In genomic region chr11:88989530-88989929, GRCm38 (mm10) we compare ENCODE assay signal across 11 mouse cellular contexts. TPM values are rescaled to one million over a fixed set of nuclear protein-coding genes. Genes with fewer than 3 reads are reported as not detected.
DNase-seq lines count a peak whose midpoint lies in the region; ATAC-seq and TF ChIP-seq lines count a peak whose summit lies in the region.
"Had no signal": no experiment of that assay in that cellular context is flagged by ENCODE, and none has a peak within 500 bp of the region (broad histone marks: within the 10 kb centered on the region; RNA-seq: fewer than 3 reads in every experiment).

No protein-coding gene starts in this region.

- no peak overlapping the region for H3K9ac ChIP-seq in forebrain, embryonic 16.5 days (replicated peaks; ENCODE audit: low read depth, low read length)
- no peak overlapping the region for H3K9ac ChIP-seq in liver, embryonic 14.5 days (replicated peaks)
- H3K9ac ChIP-seq in stomach, postnatal 0 days (ENCODE audit: low read length), result no peak overlapping the region
- H3K9ac ChIP-seq: heart, embryonic 15.5 days had no signal

- no peak for DNase-seq in forebrain, embryonic 10.5 days (ENCODE audit: extremely low spot score, low spot score)
- peak; percentile 9 for DNase-seq in thymus, postnatal 25 days
- DNase-seq in thymus, postnatal 4 days, result no peak
- DNase-seq in liver, embryonic 14.5 days (ENCODE audit: low read depth in 3 of 3, low spot score in 3 of 3), result peak in 2 of 3 experiments; percentile 43 to 60
- DNase-seq in stomach, postnatal 0 days (ENCODE audit: low spot score), result no peak
- no peak for DNase-seq in layer of hippocampus, postnatal 25 days (ENCODE audit: extremely low spot score in 1 of 2, low spot score in 1 of 2)
- no peak for DNase-seq in gastrocnemius, adult 18-20 months (ENCODE audit: low spot score)

- no peaks in the 10 kb centered on the region for H3K4me1 ChIP-seq in forebrain, embryonic 16.5 days (replicated peaks; ENCODE audit: control insufficient read depth, insufficient read depth, low read length)
- H3K4me1 ChIP-seq in forebrain, embryonic 10.5 days, result 0 out of 2 replicates have a peak, but pooled peaks cover 5% of the 10 kb centered on the region
- H3K4me1 ChIP-seq in liver, embryonic 14.5 days (replicated peaks; ENCODE audit: control insufficient read depth in 2 of 2, insufficient read depth in 2 of 2, low read length in 1 of 2), result 0 out of 4 replicates have a peak, but pooled peaks cover 0 to 3% of the 10 kb centered on the region in 2 experiments
- no peaks in the 10 kb centered on the region for H3K4me1 ChIP-seq in stomach, postnatal 0 days (replicated peaks; ENCODE audit: control insufficient read depth, insufficient read depth)
- H3K4me1 ChIP-seq: heart, embryonic 15.5 days had no signal

- TF ChIP-seq EP300 in liver, embryonic 14.5 days (IDR thresholded peaks at IDR 0.05; ENCODE audit: low read depth), result no peak
- no peak for TF ChIP-seq EP300 in stomach, postnatal 0 days (optimal IDR thresholded peaks at IDR 0.05)

- peaks cover 17% of the 10 kb centered on the region for H3K36me3 ChIP-seq in forebrain, embryonic 16.5 days (ENCODE audit: control insufficient read depth, insufficient read depth)
- peaks cover 69% of the 10 kb centered on the region for H3K36me3 ChIP-seq in forebrain, embryonic 10.5 days (replicated peaks)
- no peaks in the 10 kb centered on the region for H3K36me3 ChIP-seq in liver, embryonic 14.5 days (replicated peaks; ENCODE audit: control insufficient read depth, insufficient read depth, low read depth)
- 0 out of 2 replicates have a peak, but pooled peaks cover 9% of the 10 kb centered on the region for H3K36me3 ChIP-seq in stomach, postnatal 0 days (ENCODE audit: control insufficient read depth, insufficient read depth, low read length)

- H3K4me3 ChIP-seq in forebrain, embryonic 16.5 days (replicated peaks; ENCODE audit: low read length), result no peak overlapping the region
- H3K4me3 ChIP-seq in forebrain, embryonic 10.5 days, result no peak overlapping the region
- H3K4me3 ChIP-seq in liver, embryonic 14.5 days (ENCODE audit: insufficient read depth in 1 of 2, low read depth in 2 of 2, low read length in 2 of 2), result no peak overlapping the region
- no peak overlapping the region for H3K4me3 ChIP-seq in stomach, postnatal 0 days (ENCODE audit: low read depth, low read length)
- H3K4me3 ChIP-seq: heart, embryonic 15.5 days had no signal

- H3K27ac ChIP-seq in forebrain, embryonic 16.5 days (ENCODE audit: low read length), result no peak overlapping the region
- no peak overlapping the region for H3K27ac ChIP-seq in forebrain, embryonic 10.5 days
- H3K27ac ChIP-seq in liver, embryonic 14.5 days, result no peak overlapping the region
- no peak overlapping the region for H3K27ac ChIP-seq in stomach, postnatal 0 days (replicated peaks)
- H3K27ac ChIP-seq: heart, embryonic 15.5 days had no signal

- peak; percentile 36; the same call in 1 of the 2 replicates for ATAC-seq in forebrain, embryonic 16.5 days
- peak; percentile 84 for ATAC-seq in liver, embryonic 14.5 days (ENCODE audit: insufficient read depth)
- ATAC-seq in stomach, postnatal 0 days (ENCODE audit: low FRiP score, low TSS enrichment), result peak; percentile 80

- WGBS in forebrain, embryonic 16.5 days, result 73% methylated on average over 5 of the region's 5 CpGs
- WGBS in forebrain, embryonic 10.5 days, result 70% methylated on average over 5 of the region's 5 CpGs
- 26% methylated on average over 5 of the region's 5 CpGs for WGBS in liver, embryonic 14.5 days (ENCODE audit: insufficient replicate concordance)
- 63% methylated on average over 5 of the region's 5 CpGs for WGBS in stomach, postnatal 0 days

- no peak overlapping the region for H3K4me2 ChIP-seq in forebrain, embryonic 16.5 days (ENCODE audit: low read length)
- no peak overlapping the region for H3K4me2 ChIP-seq in liver, embryonic 14.5 days (ENCODE audit: low read depth)
- H3K4me2 ChIP-seq in stomach, postnatal 0 days (replicated peaks; ENCODE audit: low read depth), result no peak overlapping the region
- H3K4me2 ChIP-seq: heart, embryonic 15.5 days had no signal

- TF ChIP-seq CTCF in liver, embryonic 14.5 days (IDR thresholded peaks at IDR 0.05; ENCODE audit: low read depth), result peak; percentile 71
- TF ChIP-seq CTCF in stomach, postnatal 0 days (IDR thresholded peaks at IDR 0.05; ENCODE audit: low read depth), result peak; percentile 74

- no peaks in the 10 kb centered on the region for H3K9me3 ChIP-seq in forebrain, embryonic 16.5 days (ENCODE audit: control insufficient read depth, low read length)
- H3K9me3 ChIP-seq in forebrain, embryonic 10.5 days, result no peaks in the 10 kb centered on the region
- H3K9me3 ChIP-seq in liver, embryonic 14.5 days (ENCODE audit: control insufficient read depth, low read length), result no peaks in the 10 kb centered on the region
- no peaks in the 10 kb centered on the region for H3K9me3 ChIP-seq in stomach, postnatal 0 days (ENCODE audit: control insufficient read depth, low read length)
- H3K9me3 ChIP-seq: heart, embryonic 15.5 days had no signal

- no peaks in the 10 kb centered on the region for H3K27me3 ChIP-seq in forebrain, embryonic 16.5 days (replicated peaks; ENCODE audit: control insufficient read depth, insufficient read depth, low read length)
- H3K27me3 ChIP-seq in forebrain, embryonic 10.5 days (ENCODE audit: poor library complexity, severe bottlenecking), result no peaks in the 10 kb centered on the region
- H3K27me3 ChIP-seq in liver, embryonic 14.5 days (ENCODE audit: control insufficient read depth, insufficient read depth, low read length), result no peaks in the 10 kb centered on the region
- H3K27me3 ChIP-seq in stomach, postnatal 0 days (ENCODE audit: control insufficient read depth, insufficient read depth, low read length), result no peaks in the 10 kb centered on the region
- H3K27me3 ChIP-seq: heart, embryonic 15.5 days had no signal

RNA-seq across cellular contexts. Expression of gene Trim25, which starts 9.6 kb away (rescaled TPM):
- polyA plus RNA-seq in forebrain, embryonic 16.5 days (2015; fragmentation: Nextera tagmentation; extraction: Ambion mirVana), result 3.7 and 3.8 TPM in 2 replicates
- 2.1 and 2.5 TPM in 2 replicates for polyA plus RNA-seq in forebrain, embryonic 10.5 days (2016; fragmentation: Nextera tagmentation; extraction: Ambion mirVana)
- polyA plus RNA-seq in liver, embryonic 14.5 days (2012; rRNA removed), result 7.4 and 9.5 TPM in 2 replicates
- 10.8 and 11.0 TPM in 2 replicates for polyA plus RNA-seq in liver, embryonic 14.5 days (2014; fragmentation: Nextera tagmentation; extraction: Ambion mirVana)
- 28.3 and 29.5 TPM in 2 replicates for polyA plus RNA-seq in stomach, postnatal 0 days (2015; fragmentation: Nextera tagmentation; extraction: Ambion mirVana)
- total RNA-seq in layer of hippocampus, postnatal 25 days (2021), result 1 to 10 TPM; 3.5 to 4.1 TPM
- total RNA-seq in gastrocnemius, adult 18-20 months (2021), result 1 to 10 TPM; 6.0 to 6.6 TPM

RNA-seq across cellular contexts. Expression of gene Coil, which starts 19.5 kb away (rescaled TPM):
- polyA plus RNA-seq in forebrain, embryonic 16.5 days (2015; fragmentation: Nextera tagmentation; extraction: Ambion mirVana), result 27.1 and 28.1 TPM in 2 replicates
- 29.4 TPM in 2 replicates for polyA plus RNA-seq in forebrain, embryonic 10.5 days (2016; fragmentation: Nextera tagmentation; extraction: Ambion mirVana)
- polyA plus RNA-seq in liver, embryonic 14.5 days (2012; rRNA removed), result 2.7 and 4.0 TPM in 2 replicates
- polyA plus RNA-seq in liver, embryonic 14.5 days (2014; fragmentation: Nextera tagmentation; extraction: Ambion mirVana), result 2.6 and 2.8 TPM in 2 replicates
- polyA plus RNA-seq in stomach, postnatal 0 days (2015; fragmentation: Nextera tagmentation; extraction: Ambion mirVana), result 5.9 and 6.2 TPM in 2 replicates
- total RNA-seq in layer of hippocampus, postnatal 25 days (2021), result 10 to 100 TPM; 19.5 to 20.0 TPM
- total RNA-seq in gastrocnemius, adult 18-20 months (2021), result 1 to 10 TPM; 4.1 to 4.5 TPM

RNA-seq across cellular contexts. Expression of gene Elobl, which starts 22.8 kb away (rescaled TPM):
- polyA plus RNA-seq in forebrain, embryonic 16.5 days (2015; fragmentation: Nextera tagmentation; extraction: Ambion mirVana), result not detected in 2 replicates
- not detected in 2 replicates for polyA plus RNA-seq in forebrain, embryonic 10.5 days (2016; fragmentation: Nextera tagmentation; extraction: Ambion mirVana)
- polyA plus RNA-seq in liver, embryonic 14.5 days (2012; rRNA removed), result not detected in 2 replicates
- polyA plus RNA-seq in liver, embryonic 14.5 days (2014; fragmentation: Nextera tagmentation; extraction: Ambion mirVana), result not detected in 2 replicates
- not detected in 2 replicates for polyA plus RNA-seq in stomach, postnatal 0 days (2015; fragmentation: Nextera tagmentation; extraction: Ambion mirVana)
- not detected for total RNA-seq in layer of hippocampus, postnatal 25 days (2021)
- not detected for total RNA-seq in gastrocnemius, adult 18-20 months (2021)
- polyA plus RNA-seq: embryonic facial prominence, embryonic 14.5 days; heart, embryonic 15.5 days; limb, embryonic 14.5 days had no signal

RNA-seq across cellular contexts. Expression of gene Scpep1, which starts 34.3 kb away (rescaled TPM):
- polyA plus RNA-seq in forebrain, embryonic 16.5 days (2015; fragmentation: Nextera tagmentation; extraction: Ambion mirVana), result 33.7 and 36.2 TPM in 2 replicates
- polyA plus RNA-seq in forebrain, embryonic 10.5 days (2016; fragmentation: Nextera tagmentation; extraction: Ambion mirVana), result 72.7 and 76.2 TPM in 2 replicates
- 11.3 and 15.9 TPM in 2 replicates for polyA plus RNA-seq in liver, embryonic 14.5 days (2012; rRNA removed)
- 35.1 and 37.7 TPM in 2 replicates for polyA plus RNA-seq in liver, embryonic 14.5 days (2014; fragmentation: Nextera tagmentation; extraction: Ambion mirVana)
- 67.2 and 67.8 TPM in 2 replicates for polyA plus RNA-seq in stomach, postnatal 0 days (2015; fragmentation: Nextera tagmentation; extraction: Ambion mirVana)
- 10 to 100 TPM; 13.7 to 15.7 TPM for total RNA-seq in layer of hippocampus, postnatal 25 days (2021)
- total RNA-seq in gastrocnemius, adult 18-20 months (2021), result 1 to 10 TPM; 5.9 to 8.8 TPM

Comparison
In these comparisons a context has a peak if more than half of its experiments do, and no peak if none do; other contexts are left out.
1. DNase-seq: peak in thymus, postnatal 25 days (single experiment) and liver, embryonic 14.5 days (2 of 3); none in forebrain, embryonic 10.5 days (single experiment), thymus, postnatal 4 days (single experiment), stomach, postnatal 0 days (single experiment), layer of hippocampus, postnatal 25 days (0 of 2) and gastrocnemius, adult 18-20 months (single experiment).
2. Peak in every context shown above with its lines, with median percentiles within 50 percentile points of each other: ATAC-seq.